Mouse (Mus musculus): ENCODE measurements at regions not wholly inside any gene's neighbourhood (a gene's known extent, or its start where the extent isn't known, plus 50 kb on each side); places are given as distances from the start of the nearest gene placed in this dataset.

DNA sequence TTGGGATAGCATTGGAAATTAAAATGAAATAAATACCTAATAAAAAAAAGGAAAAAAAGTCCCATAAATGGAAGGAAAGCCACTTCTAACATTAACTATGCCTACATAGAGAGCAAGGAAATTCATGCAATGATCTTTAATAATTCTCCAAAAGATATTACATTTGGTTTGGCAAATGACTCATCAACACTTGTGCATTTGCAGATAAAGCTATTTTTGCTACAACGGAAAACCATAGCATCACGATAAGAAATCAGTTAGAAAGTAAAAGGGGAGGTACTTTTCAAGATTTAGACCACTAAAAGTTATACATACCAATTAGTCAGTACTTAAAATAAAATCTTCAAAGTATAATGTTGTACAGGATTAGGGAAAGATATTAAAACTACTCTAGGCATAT lies 109.4 kb upstream of the Tom1l1 start:
- no peak for DNase-seq (ENCODE audit: low spot score in 2 of 2)

DNA sequence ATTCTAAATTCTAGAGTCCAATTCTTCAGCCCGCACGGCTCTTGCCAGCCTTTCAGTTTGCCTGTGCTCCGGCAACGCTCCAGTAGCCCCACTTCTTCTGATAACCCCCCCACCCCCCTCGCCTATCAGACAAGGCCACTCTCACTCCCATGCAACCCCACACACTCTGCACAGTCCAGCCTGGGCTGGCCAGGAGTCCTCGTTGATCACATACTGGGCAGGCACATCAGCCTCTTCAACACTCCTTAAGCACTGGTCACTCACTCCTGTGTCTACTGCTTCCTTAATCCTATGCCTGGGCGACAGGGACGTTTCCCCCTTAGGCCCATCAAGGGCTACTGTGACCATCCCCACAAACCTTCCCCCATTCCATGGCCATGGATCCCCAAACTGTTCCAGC lies 95.4 kb upstream of the Tom1l1 start:
- no peak for DNase-seq (ENCODE audit: low spot score in 2 of 2)

DNA sequence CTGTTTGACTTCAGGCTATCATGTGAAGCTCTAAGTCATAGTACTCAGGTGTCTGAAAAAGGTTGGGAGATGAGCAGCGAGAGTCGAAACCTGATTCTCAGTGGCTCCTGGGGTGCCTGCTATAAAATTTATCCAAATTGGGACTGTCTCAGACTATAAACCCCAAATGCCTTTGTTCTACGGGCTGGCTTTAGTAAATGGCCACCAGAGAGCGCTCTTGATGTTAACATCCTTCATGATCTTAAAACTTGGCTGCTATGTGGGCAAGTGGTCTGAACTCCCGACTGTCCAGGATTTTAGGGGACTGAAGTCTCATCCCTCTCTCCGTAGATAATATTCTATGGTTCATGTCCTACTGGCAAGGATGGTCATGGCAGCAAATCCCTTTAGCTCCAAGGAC lies 94.8 kb upstream of the Tom1l1 start:
- peak in 1 of 2 experiments; percentile 28 for DNase-seq (ENCODE audit: low spot score in 2 of 2)

DNA sequence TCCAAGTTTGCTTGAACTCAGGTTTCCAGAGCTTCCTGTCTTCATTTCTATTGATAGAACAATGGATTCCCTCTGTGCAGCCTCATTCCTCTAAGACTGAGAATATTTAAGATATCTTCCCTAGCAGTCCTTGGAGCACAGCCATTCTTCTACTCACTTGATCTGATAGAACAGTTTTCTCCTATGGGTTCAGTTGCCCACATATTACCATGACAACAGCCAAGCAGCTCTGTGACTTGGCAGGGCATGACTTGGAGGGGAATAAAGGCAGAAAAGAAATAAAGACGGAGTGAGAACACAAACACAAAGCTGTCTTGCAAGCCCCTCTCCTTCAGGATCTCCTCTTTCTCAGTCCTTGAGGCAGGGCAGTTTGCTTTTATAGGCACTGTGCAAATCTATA lies 87.6 kb upstream of the Tom1l1 start:
- DNase-seq (ENCODE audit: low spot score in 2 of 2), result no peak

DNA sequence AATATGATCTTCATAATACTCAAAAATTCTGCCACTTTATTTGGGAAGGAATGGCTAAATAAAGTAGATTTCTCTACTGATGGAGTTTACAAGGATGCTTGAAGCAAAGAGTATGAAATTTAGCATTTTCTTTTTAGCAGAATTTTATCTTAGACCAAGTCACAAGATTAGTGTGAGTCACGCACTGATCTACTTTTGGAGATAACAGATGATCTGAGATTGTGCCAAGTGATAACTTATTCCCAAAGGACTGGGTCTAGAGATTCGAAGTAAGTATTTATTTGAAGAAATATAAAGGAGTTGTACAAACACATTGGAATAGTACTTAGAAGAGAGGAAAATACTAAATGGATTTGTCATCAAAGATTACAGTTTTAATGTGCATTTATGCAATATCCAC lies 67.8 kb upstream of the Tom1l1 start:
- DNase-seq (ENCODE audit: low spot score in 2 of 2), result no peak

DNA sequence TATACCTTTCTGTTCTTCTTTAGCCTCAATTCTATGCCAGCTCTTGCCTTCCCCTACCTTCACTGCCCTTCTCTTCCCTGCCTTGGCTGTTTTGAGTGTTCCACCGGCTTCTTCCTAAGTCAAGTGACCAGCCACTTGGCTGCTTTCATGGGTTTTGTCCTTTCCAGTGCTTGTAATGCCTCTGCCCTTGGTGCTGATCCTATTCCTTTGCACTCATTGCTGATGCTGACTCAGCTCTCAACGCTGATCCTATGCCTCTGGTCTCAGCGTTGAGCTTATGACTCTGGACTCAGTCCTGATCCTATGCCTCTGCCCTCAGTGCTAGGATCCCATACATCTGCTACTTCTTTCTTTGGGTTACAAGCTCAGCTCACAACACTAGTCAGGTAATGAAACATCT lies 60.3 kb upstream of the Tom1l1 start:
- no peak for DNase-seq (ENCODE audit: low spot score in 2 of 2)

DNA sequence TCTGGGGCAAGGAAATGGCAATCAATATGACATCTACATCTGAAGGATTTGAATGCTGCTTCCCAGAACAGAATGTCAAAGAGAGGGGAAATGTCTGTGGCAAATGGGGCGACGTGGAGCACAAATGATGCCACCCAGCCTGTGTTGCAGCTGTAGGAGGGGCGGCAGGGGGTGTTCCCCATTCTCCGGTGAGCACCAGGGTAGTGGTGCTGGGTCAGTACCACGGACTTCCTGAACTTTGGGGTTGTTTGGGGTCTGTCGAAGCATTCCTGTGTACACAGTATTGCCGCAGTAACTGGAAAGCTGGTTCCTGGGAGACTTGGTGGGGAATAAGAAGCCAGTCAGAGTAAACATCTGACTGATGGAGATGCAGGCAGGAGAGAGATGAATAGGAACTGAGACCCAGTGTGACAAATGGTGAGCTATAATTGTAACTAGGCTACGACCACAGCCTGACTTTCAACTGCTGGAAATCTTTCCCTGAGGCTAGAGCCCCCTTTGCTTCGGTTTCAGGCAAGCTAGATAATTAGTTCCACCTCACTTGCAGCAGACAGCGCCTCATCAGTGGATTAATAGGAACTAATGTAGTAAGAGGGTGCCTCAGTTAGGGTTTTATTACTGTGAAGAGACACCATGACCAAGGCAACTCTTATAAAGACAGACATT lies 53.9 kb upstream of the Tom1l1 start:
- no peak for DNase-seq (ENCODE audit: low spot score in 2 of 2)

DNA sequence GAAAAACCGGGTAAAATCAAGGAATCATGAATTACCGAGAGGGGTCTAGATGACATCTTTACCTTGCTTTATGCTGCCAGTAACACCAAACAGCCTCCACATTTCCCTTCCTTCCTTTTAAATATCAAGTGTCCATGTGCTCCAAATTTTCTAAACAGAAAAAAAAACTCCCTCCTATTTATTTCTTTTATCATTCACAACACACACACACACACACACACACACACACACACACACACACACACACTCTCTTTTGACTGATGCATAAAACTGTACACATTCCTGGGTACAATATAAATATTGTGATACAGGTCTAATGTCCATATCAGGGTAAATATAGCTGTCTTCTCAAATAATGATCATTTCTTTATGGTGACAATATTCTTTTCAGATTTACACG lies 51.3 kb upstream of the Tom1l1 start:
- no peak for DNase-seq (ENCODE audit: low spot score in 2 of 2)

DNA sequence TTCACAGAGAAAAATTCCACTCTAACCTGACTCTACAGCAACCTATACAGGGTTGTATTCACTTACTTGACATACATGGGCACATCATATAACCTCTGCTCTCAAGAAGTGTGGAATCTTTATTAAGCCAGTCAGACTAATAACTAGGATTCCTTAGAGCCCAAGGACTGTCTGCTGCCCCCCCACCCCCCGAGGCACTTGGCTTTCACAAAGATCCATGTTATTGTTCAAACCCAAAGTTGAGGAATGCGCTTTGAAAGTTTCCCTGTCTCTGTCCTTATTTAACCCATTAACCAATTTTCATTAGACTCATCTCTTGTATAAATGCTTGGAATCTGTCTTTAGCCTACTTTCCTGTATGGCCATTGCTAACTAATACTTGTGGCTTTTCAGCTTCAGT lies 50.6 kb upstream of the Tom1l1 start:
- DNase-seq (ENCODE audit: low spot score in 2 of 2), result no peak
